Mouse (Mus musculus): ENCODE data around the gene Gm6034. TPM values are rescaled to one million over a fixed set of nuclear protein-coding genes. Genes with fewer than 3 reads are reported as not detected.
"Not testable (repeated sequence)": the region's sequence is repeated elsewhere in the genome, so short reads cannot be mapped to it uniquely, and the experiment has no call there.

Gm6034 gene
- polyA plus RNA-seq, 1 experiment from 2014 or later, result not detected

DNA sequence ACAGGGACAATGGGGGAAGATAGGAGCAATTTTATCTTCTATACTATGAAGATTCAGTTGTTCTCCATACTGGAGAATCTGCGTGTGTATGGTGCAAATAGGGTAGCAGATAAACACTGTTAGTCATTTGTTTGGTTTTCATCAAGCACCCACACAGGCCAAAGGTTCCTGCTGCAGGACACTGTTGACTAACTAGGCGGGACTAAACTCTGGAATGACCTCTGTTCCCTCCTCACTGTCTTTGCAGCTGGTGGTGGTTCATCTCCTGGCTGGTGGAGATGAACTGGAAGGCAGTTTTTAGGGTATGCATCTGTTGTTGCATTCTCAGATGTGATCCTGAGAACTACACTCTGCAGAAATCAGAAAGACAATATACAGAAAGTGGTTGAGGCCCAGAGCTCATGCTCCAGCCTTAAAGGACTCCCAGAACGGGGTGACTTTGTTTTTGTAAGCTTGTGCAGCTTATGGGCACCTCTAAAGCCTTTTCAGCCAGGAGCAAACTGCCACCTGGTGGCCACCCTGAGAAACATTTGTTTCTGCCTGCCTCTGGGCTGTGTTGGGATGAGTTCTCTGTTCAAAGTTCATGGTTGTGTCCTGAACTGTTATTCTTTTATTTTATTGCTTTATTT, 7.6 kb upstream of the Gm6034 start:
- H3K4me3 ChIP-seq; H3K9ac ChIP-seq; H3K9me3 ChIP-seq; H3K4me2 ChIP-seq; H3K4me1 ChIP-seq; ATAC-seq (ENCODE audit: insufficient number of reproducible peaks, insufficient read depth, low FRiP score, low TSS enrichment, low read depth); H3K27me3 ChIP-seq; H3K36me3 ChIP-seq; H3K27ac ChIP-seq: not testable (repeated sequence)
- WGBS, result 33% methylated on average over 3 of the region's 3 CpGs

DNA sequence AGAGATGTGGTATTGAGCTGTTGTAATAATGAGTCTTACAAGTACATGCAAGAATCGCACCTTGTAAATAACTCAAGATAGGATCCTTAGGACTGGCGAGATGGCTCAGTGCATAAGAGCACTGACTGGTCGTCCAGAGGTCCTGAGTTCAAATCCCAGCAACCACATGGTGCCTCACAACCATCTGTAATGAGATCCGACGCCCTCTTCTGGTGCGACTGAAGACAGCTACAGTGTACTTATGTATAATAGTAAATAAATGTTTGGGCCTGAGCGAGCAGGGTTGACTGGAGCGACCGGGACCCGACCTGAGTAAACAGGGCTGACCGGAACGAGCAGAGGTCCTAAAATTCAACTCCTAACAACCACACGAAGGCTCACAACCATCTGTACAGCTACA, 6.6 kb upstream of the Gm6034 start:
- 86% methylated on average over 13 of the region's 13 CpGs for WGBS
- not testable (repeated sequence) for ATAC-seq (ENCODE audit: insufficient number of reproducible peaks, insufficient read depth, low FRiP score, low TSS enrichment, low read depth); H3K36me3 ChIP-seq; H3K4me3 ChIP-seq; H3K27me3 ChIP-seq; H3K4me1 ChIP-seq; H3K27ac ChIP-seq; H3K9ac ChIP-seq; H3K4me2 ChIP-seq; H3K9me3 ChIP-seq

DNA sequence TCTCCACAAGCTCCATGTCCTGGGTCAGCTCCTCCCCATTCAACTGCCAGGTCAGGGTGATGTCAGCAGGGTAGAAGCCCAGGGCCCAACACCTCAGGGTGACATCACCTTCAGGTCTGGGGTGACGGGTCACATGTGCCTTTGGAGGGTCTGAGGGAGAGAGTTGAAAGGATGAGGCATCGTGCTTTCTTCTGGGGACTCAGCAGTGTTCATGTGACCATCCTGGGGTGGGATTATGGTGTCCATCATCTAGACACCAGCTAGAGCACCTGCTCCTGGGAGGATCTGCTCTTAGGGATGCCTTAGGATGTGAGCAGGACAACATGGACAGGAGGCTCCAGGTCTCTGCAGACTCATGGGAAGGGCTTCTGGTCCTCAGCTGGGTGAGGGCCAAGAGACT, 2.2 kb upstream of the Gm6034 start:
- H3K4me3 ChIP-seq; H3K36me3 ChIP-seq; H3K4me2 ChIP-seq; H3K27me3 ChIP-seq; H3K9ac ChIP-seq; H3K27ac ChIP-seq; H3K4me1 ChIP-seq; ATAC-seq (ENCODE audit: insufficient number of reproducible peaks, insufficient read depth, low FRiP score, low TSS enrichment, low read depth); H3K9me3 ChIP-seq: not testable (repeated sequence)
- 87% methylated on average over 2 of the region's 2 CpGs for WGBS

DNA sequence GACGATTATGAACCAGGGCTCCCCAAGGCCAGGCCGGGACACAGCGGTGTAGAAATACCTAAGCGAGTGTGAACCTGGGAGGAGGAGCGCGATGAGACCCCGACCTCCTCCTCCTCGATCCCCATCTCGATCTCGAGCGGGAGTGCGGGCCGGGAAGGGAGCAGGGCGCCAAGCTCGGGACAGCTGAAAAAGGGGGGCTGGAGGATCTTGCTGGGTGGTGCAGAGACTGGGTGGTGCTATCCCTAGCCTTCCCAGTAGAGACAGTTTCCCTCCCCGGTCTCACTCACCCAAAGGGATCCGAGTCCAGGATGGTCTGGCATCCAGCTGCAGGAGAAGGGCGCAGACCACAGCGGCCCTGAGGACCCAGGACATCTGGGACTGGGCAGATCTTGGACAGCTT, 706 bp upstream of the Gm6034 start:
- H3K4me2 ChIP-seq, result peak overlapping the region; percentile 76
- peak overlapping the region; percentile 48 for H3K4me3 ChIP-seq
- not testable (repeated sequence) for H3K27ac ChIP-seq, H3K4me1 ChIP-seq, H3K9me3 ChIP-seq, H3K27me3 ChIP-seq, H3K36me3 ChIP-seq
- peak overlapping the region; percentile 69 for H3K9ac ChIP-seq
- WGBS, result 1% methylated on average over 19 of the region's 19 CpGs
- ATAC-seq (ENCODE audit: insufficient number of reproducible peaks, insufficient read depth, low FRiP score, low TSS enrichment, low read depth), result 0 out of 2 replicates have a peak, but pooled peaks have one; percentile 63

DNA sequence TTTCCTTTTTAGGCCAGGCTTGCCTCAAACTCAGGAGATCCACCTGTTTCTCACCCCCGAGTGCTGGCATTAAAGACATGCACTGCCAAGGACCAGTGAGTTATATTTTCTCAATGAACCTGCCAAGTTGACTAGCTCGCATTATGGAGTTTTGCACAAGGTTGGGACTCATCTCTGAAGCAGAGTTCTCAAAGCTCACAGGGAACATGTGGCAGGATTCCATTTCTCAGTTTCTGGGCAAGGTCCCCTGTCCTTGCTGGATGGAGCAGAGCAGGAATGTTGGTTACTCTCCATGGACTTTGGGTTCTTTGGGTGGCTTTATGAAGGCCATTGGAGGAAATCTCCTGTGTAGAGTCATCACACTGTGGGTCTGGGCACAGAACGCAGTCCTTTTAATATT, 525 bp downstream of the Gm6034 start:
- Histone ChIP-seq H3K9ac (no peak overlapping the region), H3K27me3 (no peaks in the 10 kb centered on the region), H3K4me1 (peaks cover 5% of the 10 kb centered on the region; the same call in 1 of the 2 replicates), H3K9me3 (no peaks in the 10 kb centered on the region), H3K4me2 (peak overlapping the region; percentile 76), H3K27ac (no peak overlapping the region), H3K36me3 (no peaks in the 10 kb centered on the region), H3K4me3 (peak overlapping the region; percentile 48)
- 84% methylated on average over 3 of the region's 3 CpGs for WGBS
- ATAC-seq (ENCODE audit: insufficient number of reproducible peaks, insufficient read depth, low FRiP score, low TSS enrichment, low read depth), result no peak

DNA sequence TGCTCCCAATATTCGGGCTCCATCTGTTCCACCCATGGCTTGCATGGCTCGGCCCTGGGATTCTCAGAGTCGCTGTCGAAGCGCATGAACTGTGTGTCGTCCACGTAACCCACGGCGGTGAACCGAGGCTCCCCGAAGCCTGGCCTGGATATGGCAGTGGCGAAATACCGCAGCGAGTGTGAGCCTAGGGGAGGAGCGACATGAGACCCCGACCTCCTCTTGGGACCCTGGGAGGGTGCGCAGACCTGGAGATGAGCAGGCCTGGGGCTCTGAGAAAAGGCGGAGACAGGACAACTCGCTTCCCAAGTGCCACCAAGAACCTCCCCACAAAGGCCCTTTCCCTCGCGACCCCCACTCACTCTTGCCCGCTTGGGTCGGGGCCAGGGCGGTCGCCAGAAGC, 15.2 kb downstream of the Gm6034 start:
- not testable (repeated sequence) for H3K9me3 ChIP-seq; H3K4me2 ChIP-seq; H3K36me3 ChIP-seq; ATAC-seq (ENCODE audit: insufficient number of reproducible peaks, insufficient read depth, low FRiP score, low TSS enrichment, low read depth); H3K27me3 ChIP-seq; H3K4me1 ChIP-seq; H3K27ac ChIP-seq; H3K9ac ChIP-seq; H3K4me3 ChIP-seq
- 89% methylated on average over 25 of the region's 25 CpGs for WGBS

DNA sequence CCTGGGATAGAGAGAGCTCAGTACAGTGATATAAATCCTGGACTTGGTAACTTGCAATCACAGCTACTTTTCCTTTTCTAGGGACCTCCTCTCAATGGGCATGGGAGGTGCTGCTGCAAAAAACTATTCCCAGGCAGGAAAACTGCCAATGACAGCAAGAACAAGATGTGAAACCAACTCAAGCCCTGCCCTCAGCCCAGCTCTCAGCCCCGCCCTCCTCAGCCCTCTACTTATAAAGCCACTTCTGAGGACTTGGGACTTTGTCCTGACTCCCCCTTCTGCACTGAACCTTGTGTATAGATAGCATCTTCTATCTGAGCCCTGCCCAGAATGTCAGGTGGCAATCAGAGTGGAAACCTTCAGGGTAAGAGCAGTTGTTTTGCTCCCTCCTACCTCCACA, 15.6 kb downstream of the Gm6034 start, which contains the start of gene Gm11127:
Gm11127 (minus strand) TSS at position 10 of the 400 bp plus-strand sequence.
- ATAC-seq (ENCODE audit: insufficient number of reproducible peaks, insufficient read depth, low FRiP score, low TSS enrichment, low read depth); H3K36me3 ChIP-seq; H3K9me3 ChIP-seq; H3K4me2 ChIP-seq; H3K27ac ChIP-seq; H3K9ac ChIP-seq; H3K4me1 ChIP-seq; H3K27me3 ChIP-seq; H3K4me3 ChIP-seq: not testable (repeated sequence)
- WGBS, result 50% methylated on average over 1 of the region's 1 CpGs

DNA sequence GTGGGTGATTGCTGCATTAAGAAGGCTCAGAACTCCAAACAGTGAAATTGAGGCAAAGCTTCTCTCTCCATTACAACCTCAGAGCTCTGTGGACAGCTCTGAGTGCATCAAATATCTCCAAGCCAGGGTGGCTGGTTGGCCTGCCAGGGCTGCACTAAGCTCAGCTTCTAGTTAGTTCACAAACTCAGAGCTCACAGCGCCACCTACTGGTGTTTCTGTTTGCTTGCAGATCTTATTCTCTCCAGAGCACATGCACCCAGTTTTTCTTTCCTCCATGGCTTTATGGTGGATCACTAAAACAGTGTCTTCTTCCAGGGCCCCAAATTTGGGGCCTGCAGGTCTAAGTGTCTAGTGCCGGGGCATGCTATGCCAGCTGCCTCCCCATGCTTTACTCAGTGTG, 18.1 kb downstream of the Gm6034 start:
- Histone ChIP-seq H3K9ac (no peak overlapping the region), H3K27ac (no peak overlapping the region), H3K9me3 (no peaks in the 10 kb centered on the region), H3K4me2 (no peak overlapping the region), H3K27me3 (no peaks in the 10 kb centered on the region), H3K36me3 (no peaks in the 10 kb centered on the region), H3K4me1 (no peaks in the 10 kb centered on the region), H3K4me3 (no peak overlapping the region)
- 26% methylated on average over 2 of the region's 2 CpGs for WGBS
- ATAC-seq (ENCODE audit: insufficient number of reproducible peaks, insufficient read depth, low FRiP score, low TSS enrichment, low read depth), result no peak

DNA sequence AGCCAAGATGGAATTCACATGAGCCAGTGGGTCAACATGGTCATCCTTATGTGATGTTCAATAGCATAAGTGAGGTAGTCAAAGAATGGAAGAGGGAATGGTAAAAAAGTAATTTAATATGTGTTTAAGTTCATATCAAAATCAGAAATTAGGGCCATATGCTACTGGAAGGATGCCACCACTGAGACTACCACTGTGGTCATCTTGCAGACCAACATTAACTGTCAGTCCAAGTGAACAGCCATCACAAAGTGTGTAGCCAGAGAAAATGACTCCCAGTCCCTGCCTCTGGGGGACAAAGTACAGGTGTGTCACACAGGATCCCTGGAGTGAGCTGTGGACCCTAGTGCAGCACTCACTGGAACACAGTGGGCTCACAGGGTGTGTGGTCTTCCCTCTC, 39.1 kb downstream of the Gm6034 start:
- H3K27me3 ChIP-seq, result peaks cover 50% of the 10 kb centered on the region
- not testable (repeated sequence) for H3K4me3 ChIP-seq; H3K9me3 ChIP-seq; H3K4me2 ChIP-seq; H3K9ac ChIP-seq; H3K27ac ChIP-seq; ATAC-seq (ENCODE audit: insufficient number of reproducible peaks, insufficient read depth, low FRiP score, low TSS enrichment, low read depth); H3K36me3 ChIP-seq
- H3K4me1 ChIP-seq, result peaks cover 14% of the 10 kb centered on the region; the same call in 1 of the 2 replicates

DNA sequence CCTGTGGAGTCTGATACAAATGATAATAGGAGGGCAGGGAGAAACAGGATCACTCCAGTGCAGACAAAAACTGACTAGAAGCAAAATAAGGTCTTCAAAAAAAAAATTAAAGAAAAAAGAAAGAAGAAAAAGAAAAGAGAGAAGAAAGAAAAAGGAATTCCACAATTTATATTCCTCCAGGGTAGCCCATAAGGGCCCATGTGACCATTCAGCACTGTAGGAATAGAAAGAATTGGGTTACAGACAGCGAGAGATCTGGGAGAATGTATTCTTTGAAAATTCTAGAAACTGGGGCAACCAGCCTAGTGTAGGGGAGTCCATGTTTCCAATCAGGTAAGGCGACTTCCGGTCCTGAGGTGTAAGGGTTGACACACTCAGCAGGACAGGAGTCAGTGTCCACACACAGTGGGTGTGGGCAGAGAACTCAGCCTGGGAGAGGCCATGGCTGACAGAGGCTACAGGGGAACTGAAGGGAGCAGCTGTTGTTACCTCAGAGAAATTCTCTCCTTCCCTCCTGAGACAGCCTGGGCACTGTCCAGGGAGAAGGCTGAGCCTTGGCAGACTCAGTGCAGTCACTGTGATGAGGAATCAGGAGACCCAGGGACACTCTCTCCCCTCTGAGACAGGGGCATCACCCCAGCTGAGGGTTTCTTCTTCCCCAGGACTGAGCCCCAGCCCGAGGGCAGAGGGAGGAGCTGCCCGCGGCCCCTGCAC, 39.9 kb downstream of the Gm6034 start:
- Histone ChIP-seq H3K4me3 (peak overlapping the region; percentile 51), H3K4me1 (peaks cover 14% of the 10 kb centered on the region; the same call in 1 of the 2 replicates), H3K27me3 (peaks cover 50% of the 10 kb centered on the region), H3K4me2 (peak overlapping the region; percentile 93)
- not testable (repeated sequence) for H3K9me3 ChIP-seq; H3K36me3 ChIP-seq; H3K9ac ChIP-seq; H3K27ac ChIP-seq; ATAC-seq (ENCODE audit: insufficient number of reproducible peaks, insufficient read depth, low FRiP score, low TSS enrichment, low read depth)
- 24% methylated on average over 6 of the region's 6 CpGs for WGBS

DNA sequence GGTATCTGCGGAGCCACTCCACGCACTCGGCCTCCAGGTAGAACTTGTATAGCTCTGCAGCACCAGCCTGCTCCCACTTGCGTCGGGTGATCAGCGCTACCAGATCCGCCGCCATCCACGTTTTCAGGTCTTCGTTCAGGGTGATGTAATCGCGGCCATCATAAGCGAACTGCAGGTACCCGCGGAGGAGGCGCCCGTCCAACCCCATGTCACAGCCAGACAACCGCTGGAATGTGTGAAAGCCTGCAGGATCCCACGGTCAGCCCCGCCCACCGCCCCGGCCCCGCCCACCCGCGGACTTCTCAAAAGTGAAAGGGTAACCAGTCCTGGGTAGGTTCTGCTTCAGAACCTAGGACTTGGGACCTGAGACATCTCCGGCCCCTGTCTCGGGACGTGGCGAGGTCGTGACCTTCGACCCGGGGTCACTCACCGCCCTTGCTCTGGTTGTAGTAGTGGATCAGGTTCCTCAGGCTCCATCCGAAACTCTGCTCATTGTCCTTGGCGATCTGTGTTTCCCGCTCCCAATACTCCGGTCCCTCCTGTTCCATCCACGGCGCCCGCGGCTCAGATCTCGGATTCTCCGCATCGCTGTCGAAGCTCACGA, 40.6 kb downstream of the Gm6034 start:
- under 1% methylated on average over 46 of the region's 46 CpGs for WGBS
- H3K27ac ChIP-seq, result no peak overlapping the region
- peak overlapping the region; percentile 93 for H3K4me2 ChIP-seq
- H3K4me1 ChIP-seq, result peaks cover 14% of the 10 kb centered on the region; the same call in 1 of the 2 replicates
- H3K9ac ChIP-seq, result peak overlapping the region; percentile 63
- no peaks in the 10 kb centered on the region for H3K36me3 ChIP-seq
- no peaks in the 10 kb centered on the region for H3K9me3 ChIP-seq
- peaks cover 50% of the 10 kb centered on the region for H3K27me3 ChIP-seq
- peak overlapping the region; percentile 51 for H3K4me3 ChIP-seq
- ATAC-seq (ENCODE audit: insufficient number of reproducible peaks, insufficient read depth, low FRiP score, low TSS enrichment, low read depth), result peak; percentile 43; the same call in 1 of the 2 replicates

Measured in embryonic facial prominence, embryonic 13.5 days (tissue).